Mouse (Mus musculus) spleen, embryonic (tissue): ENCODE results near the gene Mcemp1.

Experiments used
- CTCF ChIA-PET: fragments of 350-600 bp; sonication (Branson Sonifier 250); formaldehyde crosslinking; loops from one replicate; lab custom pipeline; 2022; lab: Charles Lee

Mcemp1 gene

DNA sequence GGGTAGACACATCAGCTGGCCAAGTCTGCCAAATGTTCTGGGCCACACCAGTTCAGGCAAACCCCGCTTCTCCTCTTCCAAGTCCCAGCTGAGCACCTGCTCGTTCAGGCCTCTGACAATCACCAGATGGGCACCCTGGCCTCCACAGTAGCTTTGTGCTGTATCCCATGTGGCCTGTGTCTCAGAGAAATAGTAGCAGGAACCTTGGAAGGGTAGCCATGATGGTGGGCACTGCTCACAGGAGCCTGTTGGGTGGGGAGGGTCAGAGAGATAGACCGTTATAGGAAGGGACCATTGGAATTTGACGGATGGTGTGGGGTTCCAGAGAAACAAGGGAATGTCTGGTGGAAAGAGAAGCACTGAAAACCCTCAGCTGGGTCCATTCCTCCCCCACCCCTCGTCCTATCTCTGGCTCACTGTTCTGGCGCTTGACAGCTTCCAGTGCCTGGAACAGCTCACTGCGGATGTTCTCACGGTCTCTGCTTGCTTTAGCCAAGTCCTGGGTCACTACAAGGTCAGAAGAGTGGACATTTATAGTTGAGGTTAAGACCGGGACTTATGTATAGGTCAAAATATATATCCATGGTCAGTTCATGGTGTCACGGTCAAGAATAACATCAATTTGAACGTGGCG lies 51.9 kb downstream of the Mcemp1 start:
- CTCF ChIA-PET: interaction anchor here (1.0 kb wide), 1 partner anchor 44 kb away, joined by 3 read pairs; no protein-coding TSS in a partner anchor

DNA sequence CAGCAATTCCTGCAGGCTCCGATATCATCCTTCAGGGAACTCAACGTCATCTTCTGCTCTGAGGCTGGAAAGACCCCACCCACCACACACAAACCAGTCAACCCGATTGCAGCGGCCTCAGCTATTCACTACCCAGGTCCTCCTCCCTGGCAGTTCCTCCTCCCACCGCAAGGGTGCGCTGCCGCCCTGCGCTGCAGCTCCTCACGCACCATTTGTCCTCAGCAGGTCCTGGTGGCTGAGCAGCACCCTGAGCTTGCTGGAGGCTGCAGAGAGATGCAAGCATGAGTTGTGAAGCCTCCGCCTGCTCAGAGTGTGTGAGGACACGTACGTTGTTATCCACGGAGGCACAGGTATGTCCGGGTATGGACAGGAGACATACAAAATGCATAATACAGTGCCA lies 53.0 kb downstream of the Mcemp1 start:
- CTCF ChIA-PET: interaction anchor here (1.0 kb wide), 1 partner anchor 45 kb away, joined by 3 read pairs; no protein-coding TSS in a partner anchor
